Mouse (Mus musculus) heart, adult 2 months (tissue): ENCODE data around the gene Ksr2. TPM values are rescaled to one million over a fixed set of nuclear protein-coding genes. Genes with fewer than 3 reads are reported as not detected.
"Not testable (repeated sequence)": the region's sequence is repeated elsewhere in the genome, so short reads cannot be mapped to it uniquely, and the experiment has no call there.

Source experiments
- DNase-seq, 2 experiments: peaks; one replicate each; pipeline ENCODE4 v3.0.0; 2021
- H3K27ac ChIP-seq: fragments of 200-600 bp; 2 replicates; pipeline ENCODE4 v1.8.1; 2022
- H3K27me3 ChIP-seq: fragments of 200-500 bp; 2 replicates; pipeline ENCODE4 v1.6.1; 2012; ENCODE audit warnings: mild to moderate bottlenecking, low read length, inconsistent platforms, mixed read lengths; ENCODE audit not compliant: control insufficient read depth, insufficient read depth
- H3K36me3 ChIP-seq: fragments of 200-500 bp; 2 replicates; pipeline ENCODE4 v1.6.1; 2012; ENCODE audit warnings: low read length, inconsistent platforms; ENCODE audit not compliant: control insufficient read depth, insufficient read depth
- H3K4me1 ChIP-seq: fragments of 200-500 bp; 2 replicates; pipeline ENCODE4 v1.6.1; 2011; ENCODE audit warnings: low read length; ENCODE audit not compliant: control insufficient read depth, insufficient read depth
- H3K4me3 ChIP-seq: fragments of 200-600 bp; 2 replicates; pipeline ENCODE4 v1.8.1; 2022
- H3K79me2 ChIP-seq: fragments of 200-500 bp; replicated peaks from 2 replicates; pipeline ENCODE4 v1.6.1; 2012; ENCODE audit warnings: mild to moderate bottlenecking, inconsistent platforms, low read length, moderate library complexity, mixed read lengths; ENCODE audit not compliant: control insufficient read depth, insufficient read depth
- H3K9ac ChIP-seq: fragments of 200-500 bp; 2 replicates; pipeline ENCODE4 v1.6.1; 2012; ENCODE audit warnings: low read depth, mild to moderate bottlenecking, control low read depth, inconsistent platforms, low read length, mixed read lengths
- CTCF ChIP-seq: fragments of 200-600 bp; IDR thresholded peaks from 2 replicates; pipeline ENCODE4 v1.8.1; 2022; ENCODE audit warnings: antibody characterized with exemption, mild to moderate bottlenecking, moderate library complexity
- EP300 ChIP-seq: fragments of 200-500 bp; IDR thresholded peaks from 2 replicates; pipeline ENCODE4 v1.6.1; 2011; ENCODE audit warnings: low read depth, low read length, control low read depth; ENCODE audit not compliant: insufficient read depth
- POLR2A ChIP-seq: fragments of 200-500 bp; IDR thresholded peaks from 2 replicates; pipeline ENCODE4 v1.6.1; 2011; ENCODE audit warnings: mild to moderate bottlenecking, low read depth, low read length, control low read depth; ENCODE audit not compliant: insufficient read depth
- WGBS: fragments of 180-500 bp; shearing (Covaris S2); methylation state at CpG from one replicate; pipeline ENCODE4 v1.1.7; 2018; 5-methylcytosine and 5-hydroxymethylcytosine counted together
- intact Hi-C: fragments of 180-260 bp; cut with DNase I; formaldehyde crosslinking; loops from one replicate; pipeline ENCODE4 v1.15.1; 2025
- polyA plus RNA-seq: library from polyadenylated mRNA; depleted of rRNA; stranded (reverse); fragments of >200 nt; gene quantifications from 2 replicates; pipeline ENCODE4 v1.2.3, GENCODE M21; 2012
- total RNA-seq, 2 experiments: library from RNA; stranded (reverse); gene quantifications; 2 replicates each; pipeline ENCODE4 v1.2.3; 2021

Ksr2 gene
- total and polyA plus RNA-seq, 3 experiments: 0.02 to 0.05 TPM; not detected in 1

DNA sequence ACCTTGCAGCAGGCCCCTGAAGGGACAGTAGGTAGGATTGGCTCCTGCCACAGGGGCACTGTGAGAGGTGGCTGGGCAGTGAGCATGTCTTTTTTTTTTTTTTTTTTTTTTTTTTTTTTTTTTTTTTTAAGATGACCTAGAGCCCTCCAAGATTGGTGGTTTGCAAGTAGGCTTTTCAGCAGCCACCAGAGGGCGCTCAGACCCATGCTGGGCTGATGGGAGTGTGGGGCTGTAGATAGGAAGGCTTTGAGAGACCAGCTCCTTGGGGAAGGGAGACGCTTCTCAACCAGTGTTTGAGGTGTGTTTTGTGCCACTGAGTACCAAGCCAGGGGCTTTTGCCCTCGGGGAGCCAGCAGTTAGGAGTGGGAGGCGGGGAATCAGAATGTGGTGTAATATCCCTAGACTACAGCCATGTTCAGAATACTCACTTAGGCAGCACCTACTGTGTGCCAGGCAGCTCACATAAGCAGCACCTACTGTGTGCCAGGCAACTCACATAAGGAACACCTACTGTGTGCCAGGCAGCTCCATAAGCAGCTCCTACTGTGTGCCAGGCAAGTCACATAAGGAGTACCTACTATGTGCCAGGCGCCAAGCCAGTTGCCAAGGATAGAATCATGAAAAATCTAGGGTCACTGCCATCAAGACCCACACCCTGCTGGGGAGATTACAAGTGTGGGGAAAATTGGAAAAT is 200.7 kb downstream of the Ksr2 start:
- no peak for TF ChIP-seq EP300
- no peak for TF ChIP-seq POLR2A
- TF ChIP-seq CTCF: peak; percentile 74
- intact Hi-C loops: loop anchor here (1.0 to 5.0 kb wide), 3 partner anchors 97 to 318 kb away; no protein-coding TSS in a partner anchor
- WGBS: 30% methylated on average over 5 of the region's 5 CpGs

DNA sequence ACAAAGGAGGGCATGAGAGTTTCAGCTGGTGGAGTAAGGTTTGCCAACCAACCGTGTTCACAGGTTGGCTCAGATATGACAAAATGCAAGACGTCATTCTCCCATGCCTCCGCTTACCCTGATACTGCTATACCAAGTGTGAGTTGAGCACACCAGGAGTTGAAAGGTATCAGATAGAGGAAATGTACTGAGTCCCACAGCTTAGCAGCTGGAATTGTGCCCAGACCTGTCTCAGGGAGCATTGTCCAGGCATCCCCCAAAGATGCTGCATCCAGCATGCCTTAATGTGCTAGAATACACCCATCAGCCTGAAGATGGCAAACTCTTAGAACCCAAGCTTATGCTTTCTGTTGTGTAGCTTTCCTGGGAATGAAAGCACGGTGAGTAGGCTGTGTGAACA is 206.5 kb downstream of the Ksr2 start:
- TF ChIP-seq CTCF (no peak), EP300 (no peak), POLR2A (no peak)
- DNase-seq: no peak
- intact Hi-C loops: no loop called here
- H3K36me3 ChIP-seq: no peaks in the 10 kb centered on the region
- no peaks in the 10 kb centered on the region for H3K27me3 ChIP-seq
- no peak overlapping the region for H3K4me3 ChIP-seq
- H3K9ac ChIP-seq: no peak overlapping the region
- 50% methylated on average over 4 of the region's 4 CpGs for WGBS
- H3K4me1 ChIP-seq: no peaks in the 10 kb centered on the region
- H3K27ac ChIP-seq: no peak overlapping the region
- no peaks in the 10 kb centered on the region for H3K79me2 ChIP-seq

More for the DNA sequence above, 200.7 kb downstream of the Ksr2 start:
- no peak overlapping the region for H3K27ac ChIP-seq
- no peaks in the 10 kb centered on the region for H3K79me2 ChIP-seq
- no peaks in the 10 kb centered on the region for H3K27me3 ChIP-seq
- no peak overlapping the region for H3K9ac ChIP-seq
- H3K36me3 ChIP-seq: no peaks in the 10 kb centered on the region
- DNase-seq: peak; percentile 47 to 71
- no peaks in the 10 kb centered on the region for H3K4me1 ChIP-seq
- H3K4me3 ChIP-seq: no peak overlapping the region

DNA sequence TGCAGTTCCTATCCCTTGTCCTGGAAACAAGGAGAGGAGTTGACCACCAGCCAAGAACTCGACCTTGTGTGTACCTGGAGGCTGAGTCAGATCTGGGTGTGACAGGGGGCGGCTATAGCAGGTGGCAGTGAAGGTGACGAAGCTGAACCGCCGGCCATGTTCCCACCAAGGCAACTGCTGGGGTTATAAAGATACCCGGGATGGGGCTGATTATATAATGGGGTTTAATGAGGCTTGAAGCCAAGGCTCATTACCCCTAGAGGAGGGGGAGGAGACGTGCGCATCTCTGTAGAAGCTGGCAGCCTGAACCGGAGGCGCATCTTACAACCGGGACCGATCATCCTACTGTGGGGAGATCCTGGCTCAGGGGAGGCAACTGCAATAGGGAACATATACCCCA is 208.4 kb downstream of the Ksr2 start:
- no peak overlapping the region for H3K27ac ChIP-seq
- H3K4me3 ChIP-seq: no peak overlapping the region
- H3K9ac ChIP-seq: no peak overlapping the region
- no peaks in the 10 kb centered on the region for H3K4me1 ChIP-seq
- H3K36me3 ChIP-seq: no peaks in the 10 kb centered on the region
- intact Hi-C loops: no loop called here
- H3K27me3 ChIP-seq: no peaks in the 10 kb centered on the region
- TF ChIP-seq EP300 (no peak), POLR2A (no peak), CTCF (no peak)
- 84% methylated on average over 12 of the region's 12 CpGs for WGBS
- no peaks in the 10 kb centered on the region for H3K79me2 ChIP-seq
- DNase-seq: no peak

DNA sequence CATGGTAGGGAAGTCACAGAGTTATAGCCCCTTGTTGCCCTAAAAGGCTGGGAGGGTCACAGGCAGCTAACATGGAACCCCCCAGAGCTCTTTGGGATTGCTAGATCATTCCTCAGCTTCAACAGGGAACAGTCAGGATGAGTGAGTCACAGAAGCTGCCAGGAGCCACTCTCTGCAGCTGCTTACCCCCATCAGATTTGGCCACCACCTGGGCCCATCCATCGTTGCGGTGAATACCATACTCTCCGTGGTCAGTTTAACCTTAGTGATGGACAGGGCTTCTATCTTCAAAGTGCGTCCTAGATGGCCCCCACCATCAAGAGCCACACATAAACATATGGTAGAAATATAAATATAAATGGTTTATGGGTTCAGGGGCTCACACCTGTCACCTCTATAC is 209.4 kb downstream of the Ksr2 start:
- H3K4me3 ChIP-seq, H3K79me2 ChIP-seq, intact Hi-C loops, H3K27ac ChIP-seq, H3K9ac ChIP-seq, H3K4me1 ChIP-seq, DNase-seq, H3K36me3 ChIP-seq, H3K27me3 ChIP-seq: not testable (repeated sequence)
- WGBS: 92% methylated on average over 4 of the region's 4 CpGs

DNA sequence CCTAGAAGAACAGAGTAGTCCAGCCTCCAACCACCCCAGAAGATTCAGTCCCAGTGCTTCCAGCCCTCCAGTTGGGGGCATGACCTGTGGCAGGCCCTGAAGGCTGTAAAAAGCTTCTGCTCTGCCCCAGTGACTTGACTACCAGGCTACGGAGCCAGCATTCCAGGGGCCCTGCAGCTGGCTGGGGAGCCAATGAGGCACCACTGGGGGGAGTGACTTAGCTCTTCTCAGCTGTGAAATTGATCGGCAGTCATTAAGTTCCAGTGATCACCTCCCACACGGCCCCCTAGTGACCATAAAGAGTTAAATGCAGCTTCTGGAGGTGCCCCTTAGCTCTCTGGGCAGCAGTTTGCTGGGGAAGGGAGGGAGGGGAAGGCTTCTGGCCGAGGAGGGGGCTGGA is 213.1 kb downstream of the Ksr2 start:
- no peak overlapping the region for H3K27ac ChIP-seq
- no peaks in the 10 kb centered on the region for H3K4me1 ChIP-seq
- H3K9ac ChIP-seq: no peak overlapping the region
- no peaks in the 10 kb centered on the region for H3K27me3 ChIP-seq
- H3K36me3 ChIP-seq: no peaks in the 10 kb centered on the region
- H3K4me3 ChIP-seq: no peak overlapping the region
- 19% methylated on average over 4 of the region's 4 CpGs for whole genome bisulfite sequencing
- TF ChIP-seq CTCF (no peak), POLR2A (no peak), EP300 (no peak)
- intact Hi-C loops: no loop called here
- DNase-seq: no peak
- no peaks in the 10 kb centered on the region for H3K79me2 ChIP-seq

DNA sequence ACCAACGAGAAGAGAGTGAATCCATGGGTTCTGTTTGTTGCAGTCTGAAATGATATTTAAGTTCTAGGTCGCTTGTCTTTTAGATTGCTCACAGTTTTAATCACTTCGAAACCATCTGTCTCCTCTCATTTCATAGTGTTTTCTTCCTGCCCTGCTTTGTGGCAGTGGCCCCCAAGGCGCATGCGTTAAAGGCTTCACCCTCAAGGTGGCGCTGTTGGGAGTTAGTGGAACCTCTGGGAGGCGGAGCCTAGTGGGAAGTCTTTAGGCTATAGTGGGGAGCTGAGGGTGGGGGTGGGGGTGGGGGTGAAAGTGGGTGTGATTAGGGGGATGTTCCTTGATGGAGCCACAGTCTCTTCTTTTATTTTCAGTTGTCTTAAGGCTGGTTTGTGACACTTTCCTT is 214.6 kb downstream of the Ksr2 start:
- no peaks in the 10 kb centered on the region for H3K79me2 ChIP-seq
- TF ChIP-seq EP300 (no peak), CTCF (peak; percentile 24; the same call in 1 of the 2 replicates)
- intact Hi-C loops: no loop called here
- no peaks in the 10 kb centered on the region for H3K4me1 ChIP-seq
- H3K27me3 ChIP-seq: no peaks in the 10 kb centered on the region
- WGBS: 40% methylated on average over 7 of the region's 7 CpGs
- H3K27ac ChIP-seq: no peak overlapping the region
- H3K9ac ChIP-seq: no peak overlapping the region
- H3K4me3 ChIP-seq: no peak overlapping the region
- no peak for DNase-seq
- no peaks in the 10 kb centered on the region for H3K36me3 ChIP-seq
